Mouse (Mus musculus) myocyte (in vitro differentiated cells): Measurements from ENCODE around the gene Smyd3. TPM values are rescaled to one million over a fixed set of nuclear protein-coding genes. Genes with fewer than 3 reads are reported as not detected.

Source experiments
- H3K27me3 ChIP-seq: one replicate; pipeline ENCODE4 v1.6.1; 2011; ENCODE audit not compliant: control insufficient read depth, insufficient read depth, insufficient read length
- H3K36me3 ChIP-seq: one replicate; pipeline ENCODE4 v1.6.1; 2011; ENCODE audit not compliant: control insufficient read depth, insufficient read depth
- H3K4me2 ChIP-seq: one replicate; pipeline ENCODE4 v1.6.1; 2011; ENCODE audit warnings: low read depth, control low read depth
- H3K4me3 ChIP-seq: one replicate; pipeline ENCODE4 v1.5.1; 2011; ENCODE audit warnings: mild to moderate bottlenecking, control low read depth, moderate library complexity
- H3K79me2 ChIP-seq: one replicate; pipeline ENCODE4 v1.6.1; 2011; ENCODE audit not compliant: control insufficient read depth, insufficient read depth
- H3ac ChIP-seq: one replicate; pipeline ENCODE4 v1.6.1; 2011; ENCODE audit not compliant: control insufficient read depth, insufficient read length
- CEBPB ChIP-seq: IDR thresholded peaks from 2 replicates; pipeline ENCODE4 v1.6.1; 2011; ENCODE audit warnings: mild to moderate bottlenecking, moderate library complexity; ENCODE audit not compliant: poor library complexity, insufficient read depth, severe bottlenecking
- E2F4 ChIP-seq: IDR thresholded peaks from one replicate; pipeline ENCODE4 v1.6.1; 2011; ENCODE audit warnings: mild to moderate bottlenecking, control low read depth, moderate library complexity; ENCODE audit not compliant: insufficient read depth
- MAX ChIP-seq: IDR thresholded peaks from one replicate; pipeline ENCODE4 v1.6.1; 2011; ENCODE audit warnings: low read depth, mild to moderate bottlenecking, control low read depth
- MYOD1 ChIP-seq, 3 experiments: IDR thresholded peaks; one replicate each; pipeline ENCODE4 v1.6.1; 2011; ENCODE audit warnings: control low read depth in 2 of 3, low read depth in 2 of 3, mild to moderate bottlenecking in 2 of 3, moderate library complexity in 1 of 3; ENCODE audit not compliant: insufficient read length in 2 of 3, control insufficient read depth in 1 of 3
- MYOG ChIP-seq, 3 experiments: IDR thresholded peaks; one replicate each; pipeline ENCODE4 v1.6.1; 2011; ENCODE audit warnings: control low read depth in 2 of 3, low read depth in 2 of 3, mild to moderate bottlenecking in 2 of 3; ENCODE audit not compliant: insufficient read length in 2 of 3, control insufficient read depth in 1 of 3, insufficient read depth in 1 of 3
- POLR2A ChIP-seq: IDR thresholded peaks from one replicate; pipeline ENCODE4 v1.6.1; 2011; ENCODE audit warnings: low read depth, mild to moderate bottlenecking, control low read depth, moderate library complexity; ENCODE audit not compliant: insufficient read length
- POLR2AphosphoS2 ChIP-seq: IDR thresholded peaks from one replicate; pipeline ENCODE4 v1.6.1; 2011; ENCODE audit warnings: low read depth, control low read depth; ENCODE audit not compliant: insufficient read length
- REST ChIP-seq: IDR thresholded peaks from one replicate; pipeline ENCODE4 v1.6.1; 2011; ENCODE audit warnings: mild to moderate bottlenecking, control low read depth, moderate library complexity; ENCODE audit not compliant: insufficient read depth, insufficient read length
- SRF ChIP-seq: IDR thresholded peaks from one replicate; pipeline ENCODE4 v1.6.1; 2011; ENCODE audit warnings: low read depth; ENCODE audit not compliant: control insufficient read depth, insufficient read length
- TCF12 ChIP-seq: IDR thresholded peaks from one replicate; pipeline ENCODE4 v1.6.1; 2011; ENCODE audit warnings: mild to moderate bottlenecking, control low read depth; ENCODE audit not compliant: poor library complexity, insufficient read depth, severe bottlenecking
- TCF3 ChIP-seq: IDR thresholded peaks from one replicate; pipeline ENCODE4 v1.6.1; 2011; ENCODE audit warnings: low read depth, control low read depth; ENCODE audit not compliant: insufficient read length
- USF1 ChIP-seq: IDR thresholded peaks from one replicate; pipeline ENCODE4 v1.6.1; 2011; ENCODE audit warnings: low read depth, mild to moderate bottlenecking, control low read depth, moderate library complexity
- polyA plus RNA-seq: library from polyadenylated mRNA; unstranded; fragments of >200 nt; fragmentation: generic; extraction: Trizol; gene quantifications from one replicate; pipeline ENCODE4 v1.2.1, GENCODE M21; 2012; ENCODE audit warnings: missing spikeins

Smyd3 gene
- polyA plus RNA-seq, 1 experiment, result 22.7 TPM

GRCm38 (mm10) chr1:179059286-179060112 is 458.3 kb downstream of the Smyd3 start:
- TF ChIP-seq USF1, result no peak
- no peak for TF ChIP-seq POLR2AphosphoS2
- TF ChIP-seq E2F4, result no peak
- TF ChIP-seq MYOD1 (IDR thresholded peaks at IDR 0.05; ENCODE audit: control insufficient read depth in 1 of 3, insufficient read length in 2 of 3, low read depth in 2 of 3), result no peak
- no peak for TF ChIP-seq POLR2A
- TF ChIP-seq SRF, result no peak
- no peak for TF ChIP-seq TCF12
- TF ChIP-seq REST, result no peak
- no peak for TF ChIP-seq MYOG (IDR thresholded peaks at IDR 0.05; ENCODE audit: control insufficient read depth in 1 of 3, insufficient read depth in 1 of 3, insufficient read length in 2 of 3, low read depth in 2 of 3)
- no peak for TF ChIP-seq CEBPB
- TF ChIP-seq MAX, result no peak
- TF ChIP-seq TCF3, result no peak
- no peaks in the 10 kb centered on the region for H3K79me2 ChIP-seq
- H3K27me3 ChIP-seq, result no peaks in the 10 kb centered on the region
- H3K4me3 ChIP-seq, result no peak overlapping the region
- no peaks in the 10 kb centered on the region for H3K36me3 ChIP-seq
- H3ac ChIP-seq, result no peak overlapping the region
- H3K4me2 ChIP-seq, result peak overlapping the region; percentile 31

DNA sequence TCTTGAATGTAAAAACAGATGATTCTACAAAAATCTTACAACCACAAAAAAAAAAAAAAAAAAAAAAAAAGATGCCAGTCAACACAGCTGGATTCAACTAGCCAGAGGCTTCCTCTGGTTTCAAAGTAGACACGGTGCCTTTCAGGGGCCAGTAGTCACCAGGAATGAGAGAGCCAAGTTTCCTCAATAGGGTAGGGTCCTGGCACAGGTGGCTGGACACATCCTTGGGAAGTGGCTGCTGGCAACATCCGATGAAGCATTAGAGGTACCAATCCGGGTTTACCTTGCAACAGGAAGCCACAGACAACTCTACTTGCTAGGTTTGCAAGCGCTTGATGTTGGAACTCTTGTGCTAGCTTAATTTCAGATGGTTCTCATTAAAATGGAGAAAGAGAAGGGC is 459.2 kb downstream of the Smyd3 start:
- H3K27me3 ChIP-seq, result no peaks in the 10 kb centered on the region
- no peaks in the 10 kb centered on the region for H3K36me3 ChIP-seq
- no peak overlapping the region for H3ac ChIP-seq
- H3K4me2 ChIP-seq, result no peak overlapping the region
- H3K79me2 ChIP-seq, result no peaks in the 10 kb centered on the region
- TF ChIP-seq MAX (no peak), CEBPB (no peak), POLR2A (no peak), MYOD1 (IDR thresholded peaks at IDR 0.05; ENCODE audit: control insufficient read depth in 1 of 3, insufficient read length in 2 of 3, low read depth in 2 of 3) (no peak), TCF12 (no peak), REST (no peak), POLR2AphosphoS2 (no peak), SRF (no peak), TCF3 (no peak), USF1 (no peak), E2F4 (no peak), MYOG (IDR thresholded peaks at IDR 0.05; ENCODE audit: control insufficient read depth in 1 of 3, insufficient read depth in 1 of 3, insufficient read length in 2 of 3, low read depth in 2 of 3) (no peak)
- no peak overlapping the region for H3K4me3 ChIP-seq

DNA sequence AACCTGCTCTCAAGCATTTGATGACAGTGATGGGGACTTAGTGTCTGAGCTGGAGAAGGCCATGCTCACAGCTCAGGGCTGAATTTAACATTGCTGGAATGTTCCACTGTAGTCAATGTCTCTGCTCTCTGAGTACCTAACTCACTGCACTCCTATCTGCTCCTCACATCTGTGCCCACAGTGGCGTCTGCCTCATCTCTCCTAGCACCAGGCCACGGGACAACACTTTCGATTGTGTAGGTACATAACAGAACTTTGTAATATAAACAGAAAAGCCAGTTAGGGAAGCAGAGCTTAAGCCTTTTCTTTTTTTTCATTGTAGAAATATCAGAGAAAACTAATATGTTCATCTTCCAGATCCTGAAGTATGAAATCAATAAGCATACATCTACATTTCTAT is 462.1 kb downstream of the Smyd3 start:
- no peaks in the 10 kb centered on the region for H3K27me3 ChIP-seq
- no peak overlapping the region for H3ac ChIP-seq
- H3K36me3 ChIP-seq, result no peaks in the 10 kb centered on the region
- no peak overlapping the region for H3K4me3 ChIP-seq
- TF ChIP-seq POLR2A, result no peak
- no peak for TF ChIP-seq CEBPB
- TF ChIP-seq E2F4, result no peak
- TF ChIP-seq TCF12, result no peak
- no peak for TF ChIP-seq MYOD1 (IDR thresholded peaks at IDR 0.05; ENCODE audit: control insufficient read depth in 1 of 3, insufficient read length in 2 of 3, low read depth in 2 of 3)
- no peak for TF ChIP-seq MAX
- no peak for TF ChIP-seq POLR2AphosphoS2
- TF ChIP-seq SRF, result no peak
- H3K4me2 ChIP-seq, result no peak overlapping the region
- no peaks in the 10 kb centered on the region for H3K79me2 ChIP-seq

GRCm38 (mm10) chr1:179054385-179055116 is 463.3 kb downstream of the Smyd3 start:
- H3ac ChIP-seq, result no peak overlapping the region
- H3K27me3 ChIP-seq, result no peaks in the 10 kb centered on the region
- TF ChIP-seq MAX (no peak), TCF12 (no peak), MYOG (IDR thresholded peaks at IDR 0.05; ENCODE audit: control insufficient read depth in 1 of 3, insufficient read depth in 1 of 3, insufficient read length in 2 of 3, low read depth in 2 of 3) (peak in 2 of 3 experiments; percentile 50 to 57), POLR2A (no peak), CEBPB (no peak), POLR2AphosphoS2 (no peak), TCF3 (no peak), MYOD1 (IDR thresholded peaks at IDR 0.05; ENCODE audit: control insufficient read depth in 1 of 3, insufficient read length in 2 of 3, low read depth in 2 of 3) (peak; percentile 35 to 75 (median 71)), REST (no peak)
- peak overlapping the region; percentile 50 for H3K4me2 ChIP-seq
- no peak overlapping the region for H3K4me3 ChIP-seq
- no peaks in the 10 kb centered on the region for H3K36me3 ChIP-seq
- no peaks in the 10 kb centered on the region for H3K79me2 ChIP-seq
